Mouse (Mus musculus) erythroblast, embryonic 14.5 days (primary cell): ENCODE measurements around the gene Vdac1.

Experiments used
- GATA1 ChIP-seq: IDR thresholded peaks from 2 replicates; pipeline ENCODE4 v1.6.1; 2012; ENCODE audit warnings: low read length, inconsistent platforms, mixed read lengths
- TAL1 ChIP-seq: IDR thresholded peaks from 3 replicates; pipeline ENCODE4 v1.6.1; 2012; ENCODE audit warnings: low read length, inconsistent platforms, mixed read lengths

GRCm38 (mm10) chr11:52324442-52325367, 36.0 kb upstream of the Vdac1 start:
- TF ChIP-seq GATA1 = no peak
- TF ChIP-seq TAL1 = no peak
